Mouse (Mus musculus): Measurements from ENCODE around the gene Taf1b. TPM values are rescaled to one million over a fixed set of nuclear protein-coding genes. Genes with fewer than 3 reads are reported as not detected.
"Not testable (repeated sequence)": the region's sequence is repeated elsewhere in the genome, so short reads cannot be mapped to it uniquely, and the experiment has no call there.

The Taf1b gene
- 19.5 and 19.9 TPM in 2 replicates for polyA plus RNA-seq (2015; fragmentation: Nextera tagmentation; extraction: Ambion mirVana)

- 9% methylated on average over 31 of the region's 31 CpGs for WGBS
- H3K36me3 ChIP-seq: no peaks in the 10 kb centered on the region
- H3K4me1 ChIP-seq (replicated peaks): no peaks in the 10 kb centered on the region
- peak; percentile 97 for ATAC-seq
- no peaks in the 10 kb centered on the region for H3K9me3 ChIP-seq
- H3K9ac ChIP-seq: peak within 1 kb of the TSS; percentile 59
- peak within 1 kb of the TSS; percentile 72 for H3K27ac ChIP-seq
- no peaks in the 10 kb centered on the region for H3K27me3 ChIP-seq (replicated peaks)
- peak within 1 kb of the TSS; percentile 75 for H3K4me3 ChIP-seq (replicated peaks)
- peak within 1 kb of the TSS; percentile 61 for H3K4me2 ChIP-seq (replicated peaks)
Observed at GRCm38 (mm10) chr12:24498150-24498840, at the start of gene Taf1b. Taf1b (plus strand) TSS chr12:24498359.

GRCm38 (mm10) chr12:24460406-24460805 is 37.8 kb upstream of the Taf1b start:
- ATAC-seq: no peak
- WGBS: 88% methylated on average over 10 of the region's 10 CpGs

GRCm38 (mm10) chr12:24462121-24462520 is 36.0 kb upstream of the Taf1b start:
- not testable (repeated sequence) for ATAC-seq; H3K4me1 ChIP-seq (replicated peaks); H3K4me2 ChIP-seq (replicated peaks); H3K9me3 ChIP-seq; H3K27me3 ChIP-seq (replicated peaks); H3K27ac ChIP-seq; H3K4me3 ChIP-seq (replicated peaks); H3K9ac ChIP-seq; H3K36me3 ChIP-seq
- WGBS: 41% methylated on average over 4 of the region's 4 CpGs

More at GRCm38 (mm10) chr12:24460406-24460805, 37.8 kb upstream of the Taf1b start:
- Histone ChIP-seq H3K4me3 (replicated peaks) (no peak overlapping the region), H3K36me3 (no peaks in the 10 kb centered on the region), H3K9me3 (no peaks in the 10 kb centered on the region), H3K4me2 (replicated peaks) (no peak overlapping the region), H3K27me3 (replicated peaks) (no peaks in the 10 kb centered on the region), H3K4me1 (replicated peaks) (no peaks in the 10 kb centered on the region), H3K9ac (no peak overlapping the region), H3K27ac (no peak overlapping the region)

- 77% methylated on average over 6 of the region's 6 CpGs for WGBS
- not testable (repeated sequence) for H3K4me3 ChIP-seq (replicated peaks); H3K9ac ChIP-seq; H3K4me2 ChIP-seq (replicated peaks); H3K27me3 ChIP-seq (replicated peaks); H3K9me3 ChIP-seq; H3K36me3 ChIP-seq; H3K4me1 ChIP-seq (replicated peaks); H3K27ac ChIP-seq
- ATAC-seq: peak; percentile 68
Observed at GRCm38 (mm10) chr12:24463490-24463889, 34.7 kb upstream of the Taf1b start.

GRCm38 (mm10) chr12:24468966-24469365 is 29.2 kb upstream of the Taf1b start:
- Histone ChIP-seq H3K27me3 (replicated peaks) (no peaks in the 10 kb centered on the region), H3K4me1 (replicated peaks) (no peaks in the 10 kb centered on the region), H3K9me3 (no peaks in the 10 kb centered on the region), H3K9ac (no peak overlapping the region), H3K4me3 (replicated peaks) (no peak overlapping the region), H3K36me3 (no peaks in the 10 kb centered on the region), H3K27ac (no peak overlapping the region), H3K4me2 (replicated peaks) (no peak overlapping the region)
- no peak for ATAC-seq
- 80% methylated on average over 2 of the region's 2 CpGs for WGBS

- H3K36me3 ChIP-seq: no peaks in the 10 kb centered on the region
- 0 out of 2 replicates have a peak, but pooled peaks have one; percentile 55 for ATAC-seq
Observed at GRCm38 (mm10) chr12:24470943-24471342, 27.2 kb upstream of the Taf1b start.

GRCm38 (mm10) chr12:24473221-24473620 is 24.9 kb upstream of the Taf1b start:
- Histone ChIP-seq H3K4me2 (replicated peaks) (no peak overlapping the region), H3K9ac (no peak overlapping the region), H3K27me3 (replicated peaks) (no peaks in the 10 kb centered on the region), H3K27ac (no peak overlapping the region), H3K4me3 (replicated peaks) (no peak overlapping the region), H3K9me3 (no peaks in the 10 kb centered on the region), H3K36me3 (no peaks in the 10 kb centered on the region), H3K4me1 (replicated peaks) (no peaks in the 10 kb centered on the region)
- WGBS: 54% methylated on average over 3 of the region's 3 CpGs
- ATAC-seq: no peak

More at GRCm38 (mm10) chr12:24470943-24471342, 27.2 kb upstream of the Taf1b start:
- Histone ChIP-seq H3K27ac (no peak overlapping the region), H3K4me1 (replicated peaks) (no peaks in the 10 kb centered on the region), H3K9me3 (no peaks in the 10 kb centered on the region), H3K4me2 (replicated peaks) (no peak overlapping the region), H3K27me3 (replicated peaks) (no peaks in the 10 kb centered on the region), H3K4me3 (replicated peaks) (no peak overlapping the region), H3K9ac (no peak overlapping the region)
- 16% methylated on average over 4 of the region's 4 CpGs for WGBS

GRCm38 (mm10) chr12:24484930-24485329 is 13.2 kb upstream of the Taf1b start:
- no peak overlapping the region for H3K9ac ChIP-seq
- no peaks in the 10 kb centered on the region for H3K9me3 ChIP-seq
- H3K4me3 ChIP-seq (replicated peaks): no peak overlapping the region
- no peaks in the 10 kb centered on the region for H3K27me3 ChIP-seq (replicated peaks)
- H3K27ac ChIP-seq: no peak overlapping the region
- 94% methylated on average over 4 of the region's 4 CpGs for WGBS
- no peaks in the 10 kb centered on the region for H3K4me1 ChIP-seq (replicated peaks)
- no peak for ATAC-seq
- no peak overlapping the region for H3K4me2 ChIP-seq (replicated peaks)
- no peaks in the 10 kb centered on the region for H3K36me3 ChIP-seq

- ATAC-seq: no peak
- no peaks in the 10 kb centered on the region for H3K27me3 ChIP-seq (replicated peaks)
- WGBS: 77% methylated on average over 1 of the region's 1 CpGs
Observed at GRCm38 (mm10) chr12:24486882-24487281, 11.3 kb upstream of the Taf1b start.

GRCm38 (mm10) chr12:24492507-24492906 is 5.7 kb upstream of the Taf1b start:
- not testable (repeated sequence) for ATAC-seq; H3K4me1 ChIP-seq (replicated peaks); H3K27ac ChIP-seq; H3K27me3 ChIP-seq (replicated peaks); H3K9ac ChIP-seq; H3K4me3 ChIP-seq (replicated peaks); H3K9me3 ChIP-seq; H3K36me3 ChIP-seq; H3K4me2 ChIP-seq (replicated peaks)
- WGBS: 75% methylated on average over 3 of the region's 3 CpGs

More at GRCm38 (mm10) chr12:24486882-24487281, 11.3 kb upstream of the Taf1b start:
- H3K4me2 ChIP-seq (replicated peaks): no peak overlapping the region
- no peak overlapping the region for H3K9ac ChIP-seq
- no peaks in the 10 kb centered on the region for H3K9me3 ChIP-seq
- no peak overlapping the region for H3K27ac ChIP-seq
- H3K36me3 ChIP-seq: no peaks in the 10 kb centered on the region
- H3K4me3 ChIP-seq (replicated peaks): no peak overlapping the region
- H3K4me1 ChIP-seq (replicated peaks): no peaks in the 10 kb centered on the region

- H3K4me2 ChIP-seq (replicated peaks): peak overlapping the region; percentile 45
- peak overlapping the region; percentile 9 for H3K4me3 ChIP-seq (replicated peaks)
- ATAC-seq: no peak
- H3K27me3 ChIP-seq (replicated peaks): no peaks in the 10 kb centered on the region
- no peak overlapping the region for H3K27ac ChIP-seq
- WGBS: 67% methylated on average over 9 of the region's 9 CpGs
- H3K9ac ChIP-seq: no peak overlapping the region
- no peaks in the 10 kb centered on the region for H3K4me1 ChIP-seq (replicated peaks)
- no peaks in the 10 kb centered on the region for H3K36me3 ChIP-seq
- H3K9me3 ChIP-seq: no peaks in the 10 kb centered on the region
Observed at GRCm38 (mm10) chr12:24493011-24493410, 5.1 kb upstream of the Taf1b start.

GRCm38 (mm10) chr12:24493412-24493811 is 4.7 kb upstream of the Taf1b start:
- no peaks in the 10 kb centered on the region for H3K27me3 ChIP-seq (replicated peaks)
- no peak for ATAC-seq
- 67% methylated on average over 30 of the region's 30 CpGs for WGBS
- H3K4me3 ChIP-seq (replicated peaks): peak overlapping the region; percentile 9
- no peaks in the 10 kb centered on the region for H3K9me3 ChIP-seq
- H3K4me2 ChIP-seq (replicated peaks): peak overlapping the region; percentile 45
- H3K9ac ChIP-seq: no peak overlapping the region
- no peaks in the 10 kb centered on the region for H3K36me3 ChIP-seq
- no peaks in the 10 kb centered on the region for H3K4me1 ChIP-seq (replicated peaks)
- H3K27ac ChIP-seq: no peak overlapping the region

GRCm38 (mm10) chr12:24494791-24495190 is 3.4 kb upstream of the Taf1b start:
- not testable (repeated sequence) for H3K27ac ChIP-seq; H3K4me1 ChIP-seq (replicated peaks); H3K27me3 ChIP-seq (replicated peaks); ATAC-seq; H3K9me3 ChIP-seq; H3K9ac ChIP-seq; H3K36me3 ChIP-seq; H3K4me2 ChIP-seq (replicated peaks); H3K4me3 ChIP-seq (replicated peaks)
- 87% methylated on average over 3 of the region's 3 CpGs for WGBS
